Mouse (Mus musculus): Measurements from ENCODE around the gene Ccdc15. TPM values are rescaled to one million over a fixed set of nuclear protein-coding genes. Genes with fewer than 3 reads are reported as not detected.

Gene Ccdc15
- total and polyA plus RNA-seq, 3 experiments = 3.7 to 4.0 TPM; not detected in 1

DNA sequence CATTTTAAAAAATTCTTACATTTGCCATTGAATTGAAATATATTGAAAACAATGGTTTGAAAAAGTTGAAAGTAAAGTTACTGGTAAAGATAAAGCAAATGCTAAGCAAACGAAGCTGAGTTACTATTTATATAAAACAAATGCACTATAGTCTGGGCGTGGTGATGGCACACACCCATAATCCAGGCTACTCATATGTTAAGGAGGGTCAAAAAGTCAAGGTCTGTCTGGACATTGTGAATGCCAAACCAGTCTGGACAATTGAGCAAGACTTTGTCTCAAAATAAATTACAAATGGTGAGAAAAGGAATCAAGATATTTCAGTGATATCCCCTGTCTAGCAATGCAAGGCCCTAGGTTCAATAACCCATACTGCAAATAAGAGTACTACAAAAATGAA is 42.7 kb upstream of the Ccdc15 start:
- H3K27ac ChIP-seq (ENCODE audit: control insufficient read depth, low read depth, low read length) = no peak overlapping the region

DNA sequence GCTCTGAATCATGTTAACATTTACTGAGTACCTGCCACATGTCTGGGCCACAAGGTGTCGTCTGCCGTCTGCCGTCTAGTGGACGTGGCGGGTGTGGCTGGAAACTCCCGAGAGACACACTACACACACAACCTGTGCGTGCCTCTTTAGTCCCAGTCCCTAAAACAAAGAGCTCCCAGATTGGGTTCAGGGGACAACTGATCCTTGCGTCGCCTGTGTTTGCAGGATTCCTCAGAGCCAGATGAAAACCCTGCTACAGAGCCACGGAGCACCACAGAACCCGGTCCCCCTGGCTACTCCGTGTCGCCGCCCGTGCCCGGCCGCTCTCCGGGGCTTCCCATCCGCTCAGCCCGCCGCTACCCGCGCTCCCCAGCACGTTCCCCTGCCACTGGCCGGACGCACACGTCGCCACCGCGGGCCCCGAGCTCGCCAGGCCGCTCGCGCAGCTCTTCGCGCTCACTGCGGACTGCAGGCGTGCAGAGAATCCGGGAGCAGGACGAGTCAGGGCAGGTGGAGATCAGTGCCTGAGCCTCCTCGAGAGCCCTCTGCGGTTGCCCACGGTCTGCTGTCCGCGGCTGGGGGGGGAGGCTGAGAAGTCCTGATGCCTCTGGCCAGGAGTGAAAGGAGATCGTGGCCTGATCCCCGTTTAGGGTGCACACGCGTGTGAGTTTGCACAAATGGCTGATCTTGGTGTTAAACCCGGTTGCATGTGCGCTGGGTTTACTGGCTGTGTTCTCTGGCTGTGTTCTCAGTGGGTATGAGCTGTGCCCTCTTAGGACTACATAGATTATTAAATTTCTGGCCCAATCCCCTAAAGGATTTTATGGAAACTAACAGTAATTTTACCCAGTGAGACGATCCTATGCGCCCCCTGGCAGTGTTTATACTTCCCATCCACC is 36.3 kb upstream of the Ccdc15 start:
- Histone ChIP-seq H3K36me3 (ENCODE audit: control insufficient read depth in 1 of 2, insufficient read depth in 2 of 2, low read length in 2 of 2) (no peaks in the 10 kb centered on the region), H3K79me2 (ENCODE audit: control insufficient read depth, insufficient read depth, low read length, poor library complexity) (no peaks in the 10 kb centered on the region), H3K9ac (ENCODE audit: control insufficient read depth, low read depth, low read length, poor library complexity, severe bottlenecking) (no peak overlapping the region), H3K9me3 (replicated peaks; ENCODE audit: insufficient read depth, low read length) (no peaks in the 10 kb centered on the region), H3K4me1 (ENCODE audit: control insufficient read depth in 1 of 2, insufficient read depth in 2 of 2, low read length in 2 of 2) (no peaks in the 10 kb centered on the region), H3K27me3 (ENCODE audit: control insufficient read depth in 1 of 2, insufficient read depth in 2 of 2, low read length in 2 of 2) (0 out of 4 replicates have a peak, but pooled peaks cover 0 to 1% of the 10 kb centered on the region in 2 experiments), H3K4me3 (ENCODE audit: control insufficient read depth in 1 of 2, insufficient read depth in 1 of 2, low read depth in 2 of 2, low read length in 2 of 2) (no peak overlapping the region), H3K27ac (ENCODE audit: control insufficient read depth, low read depth, low read length) (no peak overlapping the region)
- DNase-seq (ENCODE audit: low read depth, low spot score) = no peak
- no peak for TF ChIP-seq POLR2AphosphoS5 (IDR thresholded peaks at IDR 0.05; ENCODE audit: borderline replicate concordance, low read depth, low read length)
- TF ChIP-seq MAX (IDR thresholded peaks at IDR 0.05; ENCODE audit: low read length) = no peak
- no peak for TF ChIP-seq UBTF (IDR thresholded peaks at IDR 0.05; ENCODE audit: borderline replicate concordance, insufficient read depth, low read depth, low read length)
- no peak for TF ChIP-seq TCF12 (IDR thresholded peaks at IDR 0.05; ENCODE audit: low read depth, low read length)
- TF ChIP-seq SIN3A (IDR thresholded peaks at IDR 0.05; ENCODE audit: low read length) = no peak
- no peak for TF ChIP-seq MAZ (IDR thresholded peaks at IDR 0.05; ENCODE audit: low read depth, low read length)
- no peak for TF ChIP-seq USF2 (IDR thresholded peaks at IDR 0.05; ENCODE audit: borderline replicate concordance in 1 of 2, insufficient read depth in 1 of 2, low read depth in 1 of 2, low read length in 2 of 2)
- TF ChIP-seq TBP (IDR thresholded peaks at IDR 0.05; ENCODE audit: low read depth, low read length) = no peak
- TF ChIP-seq ZKSCAN1 (IDR thresholded peaks at IDR 0.05; ENCODE audit: low read depth, low read length) = no peak
- TF ChIP-seq POLR2A (IDR thresholded peaks at IDR 0.05; ENCODE audit: control insufficient read depth in 1 of 2, insufficient read depth in 1 of 2, low read depth in 1 of 2, low read length in 2 of 2, poor library complexity in 1 of 2) = no peak
- TF ChIP-seq NRF1 (IDR thresholded peaks at IDR 0.05; ENCODE audit: insufficient read depth, low read depth, low read length, poor library complexity, severe bottlenecking) = no peak
- TF ChIP-seq GATA1 (IDR thresholded peaks at IDR 0.05; ENCODE audit: low read depth, low read length) = no peak
- no peak for TF ChIP-seq RCOR1 (IDR thresholded peaks at IDR 0.05; ENCODE audit: low read depth, low read length)

More for the DNA sequence above, 42.7 kb upstream of the Ccdc15 start:
- H3K27me3 ChIP-seq (ENCODE audit: control insufficient read depth in 1 of 2, insufficient read depth in 2 of 2, low read length in 2 of 2) = peaks cover 0 to 7% of the 10 kb centered on the region in 2 experiments; a peak in 3 of 4 replicates
- no peak overlapping the region for H3K4me3 ChIP-seq (ENCODE audit: control insufficient read depth in 1 of 2, insufficient read depth in 1 of 2, low read depth in 2 of 2, low read length in 2 of 2)
- H3K36me3 ChIP-seq (ENCODE audit: control insufficient read depth in 1 of 2, insufficient read depth in 2 of 2, low read length in 2 of 2) = no peaks in the 10 kb centered on the region
- H3K4me1 ChIP-seq (ENCODE audit: control insufficient read depth in 1 of 2, insufficient read depth in 2 of 2, low read length in 2 of 2) = no peaks in the 10 kb centered on the region
- H3K79me2 ChIP-seq (ENCODE audit: control insufficient read depth, insufficient read depth, low read length, poor library complexity) = no peaks in the 10 kb centered on the region
- H3K9ac ChIP-seq (ENCODE audit: control insufficient read depth, low read depth, low read length, poor library complexity, severe bottlenecking) = no peak overlapping the region
- TF ChIP-seq MAFK (IDR thresholded peaks at IDR 0.05; ENCODE audit: borderline replicate concordance, low read depth, low read length) (no peak), POLR2AphosphoS2 (IDR thresholded peaks at IDR 0.05; ENCODE audit: low read length) (no peak), ZNF384 (IDR thresholded peaks at IDR 0.05; ENCODE audit: low read depth, low read length) (no peak), SIN3A (IDR thresholded peaks at IDR 0.05; ENCODE audit: low read length) (no peak), MEF2A (IDR thresholded peaks at IDR 0.05; ENCODE audit: extremely low read depth, insufficient replicate concordance, low read depth, low read length, poor library complexity, severe bottlenecking) (no peak), SMC3 (IDR thresholded peaks at IDR 0.05; ENCODE audit: low read depth, low read length) (no peak)
- DNase-seq (ENCODE audit: low read depth, low spot score) = no peak
- no peaks in the 10 kb centered on the region for H3K9me3 ChIP-seq (replicated peaks; ENCODE audit: insufficient read depth, low read length)
